Mouse (Mus musculus) ES-Bruce4 (cell line): ENCODE data around the gene Kcnj6.

Experiments used
- CTCF ChIP-seq: IDR thresholded peaks from one replicate; pipeline ENCODE4 v1.8.1; 2011; ENCODE audit warnings: low read depth, low read length
- EP300 ChIP-seq: IDR thresholded peaks from 2 replicates; pipeline ENCODE4 v1.6.1; 2011; ENCODE audit warnings: low read depth, low read length; ENCODE audit not compliant: insufficient read depth
- POLR2A ChIP-seq: IDR thresholded peaks from one replicate; pipeline ENCODE4 v1.8.1; 2011; ENCODE audit warnings: low read length; ENCODE audit not compliant: insufficient read depth

GRCm38 (mm10) chr16:94720476-94721153 lies 276.9 kb downstream of the Kcnj6 start:
- TF ChIP-seq CTCF (no peak), POLR2A (no peak), EP300 (no peak)
